Mouse (Mus musculus) thymus, adult 2 months (tissue): ENCODE measurements around the gene Actc1.

Source experiments
- CTCF ChIP-seq: fragments of 200-500 bp; IDR thresholded peaks from 2 replicates; pipeline ENCODE4 v1.5.1; 2012; ENCODE audit warnings: mild to moderate bottlenecking, control low read depth, low read length, moderate library complexity, borderline replicate concordance; ENCODE audit not compliant: control insufficient read depth, poor library complexity, insufficient read depth; ENCODE audit errors: extremely low read depth
- POLR2A ChIP-seq: fragments of 200-500 bp; IDR thresholded peaks from 2 replicates; pipeline ENCODE4 v1.6.1; 2012; ENCODE audit warnings: mild to moderate bottlenecking, low read length, control low read depth, moderate library complexity; ENCODE audit not compliant: control insufficient read depth, poor library complexity, insufficient read depth; ENCODE audit errors: extremely low read depth

DNA sequence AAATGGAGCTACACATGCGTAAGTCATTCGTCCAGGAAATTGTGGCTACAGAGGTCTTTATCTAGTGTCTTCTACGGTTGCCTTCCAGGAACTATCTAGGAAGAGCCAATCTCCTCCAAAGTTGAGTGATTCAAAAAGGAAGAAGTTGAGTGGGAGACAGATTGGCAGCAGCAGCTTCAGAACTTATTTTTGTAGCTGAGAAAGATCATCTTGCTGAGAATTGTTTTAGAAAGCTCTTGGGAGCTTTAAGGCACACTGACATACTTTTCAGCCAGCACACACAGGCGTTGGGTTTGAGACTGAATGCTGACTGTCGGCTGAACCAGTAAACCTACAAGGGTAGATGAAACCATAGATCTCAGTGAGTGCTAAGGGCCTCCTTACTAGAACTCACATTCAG is 42.0 kb upstream of the Actc1 start:
- TF ChIP-seq CTCF: no peak
- TF ChIP-seq POLR2A: no peak
